Mouse (Mus musculus) urinary bladder, postnatal 4 days (tissue): ENCODE data around the gene Ppp1r12a.
"Not testable (repeated sequence)": the region's sequence is repeated elsewhere in the genome, so short reads cannot be mapped to it uniquely, and the experiment has no call there.

Source experiments
- DNase-seq, 2 experiments: peaks; one replicate each; pipeline ENCODE4 v3.0.0; 2021 to 2022; ENCODE audit warnings: low spot score in 2 of 2

The Ppp1r12a gene

DNA sequence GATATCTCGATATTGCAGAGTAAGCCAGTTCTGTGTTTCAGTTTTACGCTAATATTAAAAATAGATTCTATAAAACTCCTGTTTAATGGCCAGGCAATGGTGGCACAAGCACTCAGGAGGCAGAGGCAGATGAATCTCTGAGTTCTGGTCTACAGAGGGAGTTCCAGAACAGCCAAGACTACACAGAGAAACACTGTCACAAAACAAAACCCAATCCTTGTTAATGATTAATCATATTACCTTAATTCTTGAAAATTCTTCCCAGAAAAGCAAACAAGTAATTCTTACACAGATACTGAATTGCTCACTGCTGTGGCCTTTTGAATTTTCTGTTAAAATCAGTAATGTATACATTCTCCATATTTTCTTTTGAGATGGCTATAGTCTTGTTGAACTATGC is 37.0 kb downstream of the Ppp1r12a start:
- no peak for DNase-seq

DNA sequence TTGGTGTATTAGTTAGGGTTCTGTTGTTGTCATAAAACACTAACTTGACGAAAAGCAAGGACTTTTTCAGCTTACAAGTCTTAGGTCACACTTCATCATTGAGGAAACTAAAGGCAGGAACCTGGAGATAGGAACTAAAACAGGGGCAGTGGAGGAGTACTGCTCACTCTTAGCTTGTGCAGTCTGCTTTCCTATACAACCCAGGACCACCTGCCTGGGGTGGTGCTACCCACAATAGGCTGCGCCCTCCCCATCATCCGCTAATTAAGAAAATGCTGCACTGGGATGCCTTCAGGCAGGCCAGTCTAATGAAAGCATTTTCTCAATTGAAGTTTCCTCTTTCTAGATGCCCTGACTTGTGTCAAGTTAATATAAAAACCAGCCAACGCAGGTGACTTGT is 40.1 kb downstream of the Ppp1r12a start:
- DNase-seq, result no peak

DNA sequence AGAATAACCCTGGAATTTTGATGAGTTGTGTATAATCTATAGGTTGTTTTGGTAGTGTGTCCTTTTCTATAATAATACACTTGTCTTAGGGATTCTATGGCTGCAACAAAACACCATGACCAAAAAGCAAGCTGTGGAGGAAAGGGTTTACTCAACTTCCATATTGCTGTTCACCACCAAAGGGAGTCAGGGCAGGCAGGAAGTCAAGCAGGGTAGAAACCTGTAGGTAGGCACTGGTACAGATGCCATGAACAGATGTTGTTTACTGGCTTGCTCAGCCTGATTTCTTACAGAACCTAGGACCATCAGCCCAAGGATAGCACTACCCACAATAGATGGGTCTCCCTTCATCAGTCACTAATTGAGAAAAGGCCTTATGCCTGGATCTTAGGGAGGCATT is 41.4 kb downstream of the Ppp1r12a start:
- no peak for DNase-seq

DNA sequence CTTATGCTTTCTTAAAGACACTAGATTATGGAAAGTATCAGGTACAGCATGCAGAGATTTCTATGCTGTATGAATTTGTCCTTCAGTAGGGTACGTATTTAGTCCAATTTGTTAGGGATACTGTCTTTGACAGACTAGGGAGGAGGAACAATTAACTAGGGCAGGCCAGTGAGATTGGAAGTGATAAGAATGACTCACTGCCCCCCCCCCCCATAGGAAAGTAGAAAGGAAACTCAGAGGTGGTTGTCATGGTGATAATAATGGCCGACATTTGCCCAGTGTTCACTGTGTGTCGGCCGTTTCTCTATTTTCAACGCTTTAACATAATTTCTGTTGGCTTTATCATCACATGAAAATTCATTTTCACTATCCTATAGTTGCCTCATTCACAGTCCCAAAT is 47.4 kb downstream of the Ppp1r12a start:
- no peak for DNase-seq

DNA sequence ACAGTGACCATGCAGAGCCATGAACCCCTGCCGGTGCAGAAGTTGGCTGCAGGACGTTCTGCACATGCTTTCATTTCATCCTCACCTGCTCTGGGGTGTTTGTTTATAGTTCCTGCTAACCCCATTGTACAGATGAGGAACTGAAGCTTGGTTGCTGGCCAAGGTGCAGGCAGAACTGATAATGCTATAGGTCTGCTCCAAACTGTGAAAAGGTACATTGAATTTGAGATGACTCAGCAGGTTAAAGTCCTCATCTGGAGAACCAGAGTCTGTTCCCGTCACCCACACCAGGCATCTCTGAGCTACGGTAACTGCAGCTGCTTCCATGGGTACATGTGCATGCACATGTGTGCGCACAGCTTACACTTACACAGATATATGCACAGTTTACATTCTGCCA is 62.4 kb downstream of the Ppp1r12a start:
- DNase-seq, result no peak

DNA sequence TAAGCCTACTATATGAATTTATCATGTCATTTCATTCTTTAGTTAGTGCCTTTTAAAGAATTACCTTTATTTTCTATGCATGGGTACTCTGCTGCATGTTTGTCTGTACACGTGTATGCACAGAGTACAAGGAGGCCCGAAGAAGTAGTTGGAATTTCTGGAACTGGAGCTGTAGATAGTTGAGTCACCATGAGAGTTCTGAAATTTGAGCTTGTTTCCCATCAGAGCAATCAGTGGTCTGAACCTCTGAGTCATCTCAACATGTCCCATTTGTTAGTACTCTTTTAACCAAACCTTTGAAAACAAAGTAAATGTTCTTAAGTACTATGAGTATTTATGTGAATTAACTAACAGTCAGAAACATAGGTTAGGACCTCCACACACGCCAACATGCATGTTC is 75.1 kb downstream of the Ppp1r12a start:
- DNase-seq, result no peak

DNA sequence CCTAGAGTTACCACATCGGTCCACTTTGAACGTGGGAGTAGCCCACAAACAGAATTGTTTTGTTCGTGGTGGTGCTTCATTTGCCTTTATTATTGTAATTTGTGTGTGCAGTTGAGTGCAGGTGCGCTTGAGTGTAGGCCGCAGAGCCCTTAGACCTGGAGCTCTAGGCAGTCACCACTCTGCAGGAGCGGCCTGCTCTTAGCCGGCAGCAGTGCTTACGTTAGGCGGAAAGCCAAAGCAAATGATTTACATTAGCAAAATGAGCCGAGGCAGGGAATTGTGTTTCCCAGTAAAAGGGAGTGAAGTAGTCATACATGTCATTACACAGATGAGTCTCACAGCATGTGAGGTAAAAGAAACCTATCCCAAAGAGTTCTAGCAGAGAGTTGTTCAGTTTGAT is 77.1 kb downstream of the Ppp1r12a start:
- DNase-seq, result no peak

DNA sequence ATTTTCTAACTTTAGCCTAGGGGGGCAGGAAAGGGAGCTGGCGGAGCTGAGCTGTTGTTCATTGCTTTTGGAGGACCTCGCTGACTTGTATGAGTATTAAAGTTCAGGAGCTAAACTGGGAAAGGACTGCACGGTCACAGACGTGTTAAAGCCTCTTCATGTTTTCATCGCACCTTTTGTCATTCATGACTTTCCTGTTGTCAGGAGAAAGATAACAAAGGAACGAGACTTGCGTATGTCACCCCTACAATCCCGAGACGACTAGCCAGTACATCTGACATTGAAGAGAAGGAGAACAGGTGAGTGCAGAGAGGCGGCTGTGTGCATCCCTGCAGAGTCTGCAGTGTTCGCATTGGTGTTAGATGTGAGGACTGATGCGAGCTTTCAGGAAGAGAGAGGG is 88.7 kb downstream of the Ppp1r12a start:
- no peak for DNase-seq

DNA sequence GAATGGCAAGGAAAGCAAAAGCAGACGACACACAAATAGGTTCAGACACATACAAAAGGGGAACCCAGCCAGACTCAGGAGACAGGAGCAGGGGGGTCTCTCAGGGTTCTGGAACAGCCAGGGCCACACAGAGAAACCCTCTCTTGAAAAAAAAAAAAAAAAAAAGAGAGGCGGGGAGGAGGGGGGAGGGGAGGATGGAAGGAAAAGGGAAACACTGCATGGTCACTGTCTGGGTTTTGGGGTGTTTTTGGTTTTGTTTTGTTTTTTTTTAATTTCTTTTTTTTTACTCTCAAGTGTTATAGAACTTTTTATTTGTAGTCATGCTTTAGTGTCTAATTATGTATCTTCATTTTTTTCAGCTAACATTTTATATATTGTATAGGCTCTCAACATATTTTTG is 89.2 kb downstream of the Ppp1r12a start:
- no peak for DNase-seq

DNA sequence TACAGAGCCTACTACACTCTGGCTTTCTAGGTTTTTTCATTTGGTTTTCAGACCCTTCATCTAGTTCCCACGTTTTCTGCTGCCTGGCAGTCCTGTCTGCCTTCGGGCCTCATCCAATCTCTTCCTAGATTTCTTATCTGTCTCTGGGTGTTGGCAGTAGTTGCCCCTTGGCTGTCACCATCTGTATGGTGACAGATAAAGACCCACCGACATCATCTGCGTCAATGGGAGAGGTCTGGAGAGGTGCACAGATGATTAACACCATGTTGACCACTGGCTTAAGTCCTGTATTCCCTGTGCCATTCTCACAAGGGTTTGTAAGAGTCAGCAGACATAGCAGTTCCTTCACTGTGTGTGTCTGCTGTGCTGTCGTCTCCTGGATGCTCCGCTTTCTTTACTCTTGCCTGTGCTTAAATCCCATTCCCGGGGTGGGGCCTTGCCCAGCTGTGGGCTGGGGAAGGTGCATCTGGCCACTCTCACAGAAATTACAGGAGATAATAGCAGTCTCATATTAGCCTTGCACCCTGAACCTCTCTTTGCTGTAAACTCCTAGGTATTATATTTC is 93.9 kb downstream of the Ppp1r12a start:
- no peak for DNase-seq

DNA sequence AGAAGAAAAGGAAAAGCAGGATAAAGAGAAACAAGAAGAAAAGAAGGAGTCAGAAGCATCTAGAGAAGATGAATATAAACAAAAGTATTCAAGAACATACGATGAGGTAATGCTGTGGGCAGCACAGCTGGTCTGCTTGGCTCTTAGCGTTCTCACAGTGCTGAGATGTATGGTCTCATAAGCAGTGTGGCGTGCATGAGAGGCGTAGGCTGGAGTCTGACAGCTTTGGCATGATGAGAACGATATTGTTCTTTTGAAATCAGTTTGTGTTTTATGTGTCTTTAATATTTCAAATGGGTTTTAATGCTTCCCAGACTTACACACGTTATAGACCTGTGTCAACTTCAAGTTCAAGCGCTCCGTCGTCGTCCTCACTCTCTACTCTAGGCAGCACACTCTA is 98.9 kb downstream of the Ppp1r12a start:
- no peak for DNase-seq

DNA sequence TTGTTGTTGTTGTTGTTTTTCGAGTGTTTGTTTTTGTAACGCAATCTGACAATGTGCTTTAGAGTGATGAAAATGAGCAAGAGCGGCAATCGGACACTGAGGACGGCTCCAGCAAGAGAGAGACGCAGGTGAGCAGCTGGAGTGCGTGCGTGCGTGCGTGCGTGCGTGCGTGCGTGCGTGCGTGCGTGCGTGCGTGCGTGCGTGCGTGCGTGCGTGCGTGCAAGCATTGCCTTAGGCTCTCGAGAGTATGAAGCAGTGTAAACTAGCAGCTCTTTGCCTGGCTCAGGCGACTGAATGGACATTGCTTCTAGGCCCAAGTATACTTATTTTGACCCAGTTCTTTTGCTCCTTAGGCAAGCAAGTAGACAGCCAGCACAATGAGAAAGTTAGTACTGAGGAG is 102.6 kb downstream of the Ppp1r12a start:
- DNase-seq, result no peak

DNA sequence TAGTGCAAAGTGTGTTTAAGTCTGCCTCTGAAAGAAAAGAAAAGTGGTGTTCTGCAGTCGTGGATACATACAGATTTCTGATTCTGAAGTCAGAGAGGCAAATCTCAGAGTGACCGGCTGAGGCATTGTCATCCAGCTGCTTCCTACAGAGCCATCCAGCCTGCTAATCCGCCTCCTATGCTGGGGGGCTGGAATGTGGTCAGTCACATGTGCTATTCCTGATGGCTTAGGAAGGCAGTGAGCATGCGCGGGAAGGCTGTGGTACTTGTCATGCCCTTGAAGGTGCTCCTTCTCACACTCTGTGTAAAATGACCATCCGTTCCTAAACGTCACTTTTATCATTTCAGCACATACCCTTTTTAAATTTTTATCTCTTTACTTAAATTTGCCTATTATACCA is 109.2 kb downstream of the Ppp1r12a start:
- no peak for DNase-seq

DNA sequence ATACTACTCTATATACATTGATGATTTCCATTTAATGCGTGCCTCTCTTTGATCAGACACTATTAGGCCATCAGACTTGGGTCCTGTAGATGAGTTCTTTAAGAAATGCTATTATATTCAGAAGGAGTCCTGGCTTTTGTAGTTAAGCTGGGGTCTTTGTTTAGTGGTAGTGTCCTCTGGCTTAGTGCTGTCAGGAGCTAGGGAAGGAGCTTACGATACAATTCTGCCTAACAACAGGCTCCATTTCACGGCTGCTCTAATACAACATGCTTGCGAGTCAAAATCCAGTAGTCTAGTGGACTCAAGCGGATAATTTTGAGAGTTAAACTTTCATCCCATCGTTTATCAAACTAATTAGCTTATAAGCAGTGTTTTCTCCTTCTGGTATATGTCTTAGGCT is 114.7 kb downstream of the Ppp1r12a start:
- no peak for DNase-seq

DNA sequence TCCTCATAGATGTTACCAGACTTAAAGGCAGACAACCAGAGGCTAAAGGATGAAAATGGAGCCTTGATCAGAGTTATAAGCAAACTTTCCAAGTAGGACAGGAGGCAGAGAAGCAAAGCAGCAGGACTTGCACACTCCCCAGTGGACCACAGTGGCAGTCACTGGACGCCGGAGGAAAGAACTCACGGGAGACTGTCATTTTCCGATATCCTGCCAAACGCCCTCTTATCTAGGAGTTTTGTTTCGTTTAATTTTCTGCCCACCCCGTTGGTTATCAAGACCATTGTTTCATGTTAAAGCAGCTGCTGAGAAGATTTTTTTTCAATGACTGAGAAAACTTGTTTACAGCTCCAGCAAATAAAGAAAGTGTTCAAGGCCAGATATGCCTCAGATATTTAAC is 115.2 kb downstream of the Ppp1r12a start:
- no peak for DNase-seq

DNA sequence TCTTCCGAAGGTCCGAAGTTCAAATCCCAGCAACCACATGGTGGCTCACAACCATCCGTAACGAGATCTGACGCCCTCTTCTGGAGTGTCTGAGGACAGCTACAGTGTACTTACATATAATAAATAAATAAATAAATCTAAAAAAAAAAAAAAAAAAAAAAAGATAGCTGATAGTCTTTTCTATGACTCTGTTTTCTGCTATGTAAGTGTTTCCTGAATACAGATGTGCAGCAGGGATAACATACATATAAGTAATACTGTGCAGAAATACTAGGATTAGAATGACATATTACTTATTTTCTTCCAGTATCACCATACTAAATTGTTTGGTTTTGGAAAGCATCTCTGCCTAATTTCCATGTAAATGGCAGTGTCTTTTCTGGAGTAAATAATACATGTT is 119.1 kb downstream of the Ppp1r12a start:
- DNase-seq, result not testable (repeated sequence)

DNA sequence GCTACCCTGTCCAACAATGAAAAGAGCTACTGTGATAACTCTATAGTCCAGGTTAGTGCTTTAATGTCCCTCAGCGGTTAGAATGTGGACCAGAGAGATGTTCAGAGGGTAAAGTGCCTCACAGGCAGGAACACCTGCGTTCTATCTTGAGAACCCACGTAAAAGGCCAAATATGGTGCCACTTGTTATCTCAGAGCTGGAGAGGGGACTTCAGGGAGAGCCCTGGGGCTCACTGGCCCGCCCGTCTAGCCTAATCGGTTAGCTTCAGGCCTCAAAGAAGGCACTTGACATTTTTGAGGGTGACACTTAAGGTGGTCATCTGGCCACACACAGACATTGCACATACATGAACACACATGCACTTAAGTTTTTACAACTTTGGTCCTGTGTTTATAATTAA is 120.4 kb downstream of the Ppp1r12a start:
- DNase-seq, result no peak

DNA sequence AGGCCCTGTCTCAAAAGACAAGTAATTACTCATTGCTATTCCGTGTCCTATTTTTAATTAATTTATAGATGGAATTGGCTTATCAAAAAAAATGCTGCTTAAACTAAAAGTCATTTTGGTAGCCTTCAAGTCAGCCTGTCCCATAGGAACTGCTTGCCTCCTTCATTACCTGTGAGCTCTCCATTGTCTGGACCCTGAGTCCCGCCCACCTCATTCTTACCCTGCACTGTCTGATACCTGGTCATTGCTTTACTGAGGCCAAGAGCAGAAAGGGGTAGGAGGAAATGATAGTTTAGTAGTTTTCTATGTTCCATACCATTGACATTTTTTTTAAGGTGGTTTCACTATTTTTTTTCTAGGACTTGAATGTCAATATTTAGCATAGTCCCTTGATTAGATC is 121.4 kb downstream of the Ppp1r12a start:
- no peak for DNase-seq

DNA sequence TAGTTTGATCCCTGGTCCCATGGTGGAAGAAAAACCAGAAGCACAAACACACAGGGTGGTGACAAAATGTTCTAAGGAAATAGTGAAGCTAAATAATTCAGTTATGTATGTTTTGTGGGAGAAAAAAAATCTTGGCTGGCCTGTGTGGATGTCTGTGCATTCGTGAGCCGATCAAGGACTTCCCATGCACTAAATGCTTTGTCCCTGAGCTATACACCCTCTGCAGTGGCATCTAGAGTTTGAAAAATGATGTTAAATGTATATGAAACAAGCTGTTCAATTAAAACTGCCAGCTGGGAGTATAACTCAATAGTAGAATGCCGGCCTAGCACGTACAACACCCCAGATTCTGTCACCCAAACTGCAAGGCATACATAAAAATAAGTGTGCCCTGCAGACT is 121.8 kb downstream of the Ppp1r12a start:
- DNase-seq, result no peak

DNA sequence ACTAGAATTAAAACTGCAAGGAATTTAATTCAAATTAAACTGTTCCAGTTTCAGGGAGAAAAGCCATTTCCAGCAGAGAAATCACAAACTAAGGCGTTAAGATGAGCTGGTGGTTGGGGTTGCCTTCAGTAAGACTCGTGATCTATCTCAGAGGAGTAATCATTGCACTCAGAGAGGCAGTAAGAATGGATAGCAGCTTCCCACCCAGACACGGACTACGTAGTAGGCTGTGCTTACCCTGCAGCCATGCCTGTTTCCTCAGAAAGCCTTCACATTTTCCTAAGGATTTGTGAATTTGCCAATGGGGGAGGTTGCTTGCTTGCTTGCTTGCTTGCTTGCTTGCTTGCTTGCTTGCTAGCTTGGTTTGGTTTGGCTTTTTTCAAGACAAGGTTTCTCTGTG is 122.5 kb downstream of the Ppp1r12a start:
- no peak for DNase-seq

DNA sequence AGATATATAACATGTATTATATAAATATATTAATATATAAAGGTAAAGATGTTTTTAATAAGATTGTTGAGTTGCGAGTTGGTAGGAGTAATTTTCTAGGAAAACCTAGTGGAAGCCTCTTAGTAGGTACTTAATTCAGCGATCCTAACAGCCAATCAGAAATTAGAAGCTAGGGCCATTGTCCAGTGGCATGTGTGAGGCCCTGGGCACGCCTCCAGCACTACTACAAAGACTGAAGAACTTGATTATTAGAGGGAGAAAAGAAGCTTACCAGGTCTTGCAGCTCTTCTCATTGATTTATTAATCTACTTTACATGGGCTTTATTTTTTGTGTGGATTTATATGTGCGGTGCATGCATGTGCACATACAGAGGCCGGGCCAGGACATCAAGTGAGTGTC is 123.0 kb downstream of the Ppp1r12a start:
- no peak for DNase-seq

DNA sequence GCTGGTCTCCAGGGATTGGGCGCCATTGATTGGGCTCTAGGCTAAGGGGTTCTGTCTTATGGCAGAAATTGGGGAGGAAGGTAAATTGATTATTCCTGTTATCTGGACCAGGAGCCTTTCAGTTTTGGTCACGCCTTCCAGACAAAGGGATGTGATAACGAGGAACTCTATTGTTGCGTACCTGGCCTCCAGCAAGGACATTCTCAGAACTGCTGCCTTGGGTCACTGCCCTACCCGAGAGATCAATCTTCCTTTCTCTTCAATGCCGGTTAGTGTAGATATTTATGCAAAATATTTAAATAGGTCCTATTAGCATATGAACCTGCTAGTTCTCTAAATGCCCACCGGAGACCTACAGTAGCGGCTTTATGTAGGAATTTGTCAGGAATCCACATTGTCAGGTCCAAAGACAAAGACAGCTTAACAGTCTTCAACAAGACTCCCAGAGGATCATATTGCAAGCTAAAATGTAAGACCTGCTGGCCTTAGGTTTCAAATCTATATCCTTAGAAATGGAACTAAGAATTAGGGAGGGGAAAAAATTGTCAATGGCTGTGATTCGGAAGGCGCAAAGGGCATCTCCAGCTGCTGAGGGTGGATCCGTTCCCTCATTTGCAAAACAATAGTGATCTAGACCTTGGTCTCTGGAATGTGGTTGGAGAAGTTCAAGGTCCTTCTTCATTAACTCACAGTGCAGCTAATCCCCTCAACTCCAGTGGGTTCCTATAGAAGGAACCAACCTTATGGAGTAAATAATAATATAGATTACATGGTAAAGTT is 124.9 kb downstream of the Ppp1r12a start:
- DNase-seq, result no peak

DNA sequence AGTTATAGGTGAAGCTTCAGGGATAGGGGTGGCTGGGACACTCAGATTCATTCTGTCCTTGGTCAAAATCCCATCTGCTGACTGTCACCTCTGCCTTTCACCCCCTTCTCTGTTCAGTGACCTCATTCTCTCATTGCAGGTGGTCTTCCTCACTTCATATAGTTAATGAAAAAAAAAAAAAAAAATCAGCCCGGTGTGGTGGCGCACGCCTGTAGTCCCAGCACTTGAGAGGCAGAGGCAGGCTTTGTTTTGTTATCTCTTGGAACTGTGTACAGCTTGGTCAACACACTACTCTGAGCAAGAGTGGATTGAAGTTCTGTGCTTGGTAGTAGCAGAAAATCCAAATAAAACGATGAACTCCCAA is 125.4 kb downstream of the Ppp1r12a start:
- no peak for DNase-seq

DNA sequence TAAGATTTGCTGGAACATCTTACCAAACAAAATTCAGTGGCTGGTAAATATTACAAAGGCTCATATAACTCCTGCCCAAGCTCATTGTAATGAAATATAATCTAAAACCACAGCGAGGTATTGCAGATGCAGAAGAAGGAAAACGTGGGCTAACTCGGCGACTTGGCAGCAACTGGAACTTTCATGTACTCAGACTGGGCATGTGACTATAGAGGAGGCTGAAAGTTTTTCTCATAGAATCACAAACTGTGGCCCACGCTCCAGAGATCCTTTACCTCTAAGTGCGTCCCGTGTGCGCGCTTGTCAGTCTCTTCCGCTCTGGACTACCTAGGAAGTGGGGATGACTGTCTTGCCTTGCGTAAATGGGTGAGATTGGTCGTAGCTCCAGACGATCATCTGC is 128.1 kb downstream of the Ppp1r12a start:
- no peak for DNase-seq
